Mouse (Mus musculus) kidney, adult 2 months (tissue): ENCODE data around the gene Lrrc8c. TPM values are rescaled to one million over a fixed set of nuclear protein-coding genes. Genes with fewer than 3 reads are reported as not detected.
A peak's percentile ranks its signal among the peaks of the same experiment; 100 is the strongest.

Experiments
- DNase-seq: peaks from one replicate; pipeline ENCODE4 v3.0.0; 2021
- H3K27ac ChIP-seq: fragments of 200-500 bp; 2 replicates; pipeline ENCODE4 v1.5.1; 2012; ENCODE audit warnings: low read depth, low read length, control low read depth, inconsistent platforms; ENCODE audit not compliant: insufficient read depth
- H3K27me3 ChIP-seq: fragments of 200-500 bp; replicated peaks from 2 replicates; pipeline ENCODE4 v1.6.1; 2012; ENCODE audit warnings: mild to moderate bottlenecking, moderate library complexity, low read length, inconsistent platforms; ENCODE audit not compliant: control insufficient read depth, insufficient read depth
- H3K36me3 ChIP-seq: fragments of 200-500 bp; 2 replicates; pipeline ENCODE4 v1.6.1; 2012; ENCODE audit warnings: mild to moderate bottlenecking, moderate library complexity, low read length, inconsistent platforms; ENCODE audit not compliant: control insufficient read depth, insufficient read depth
- H3K4me1 ChIP-seq: fragments of 200-500 bp; 2 replicates; pipeline ENCODE4 v1.6.1; 2011; ENCODE audit warnings: low read length; ENCODE audit not compliant: control insufficient read depth, insufficient read depth
- H3K4me3 ChIP-seq: fragments of 200-500 bp; 2 replicates; pipeline ENCODE4 v1.5.1; 2011; ENCODE audit warnings: mild to moderate bottlenecking, low read depth, low read length, control low read depth; ENCODE audit not compliant: insufficient read depth
- CTCF ChIP-seq: fragments of 200-500 bp; conservative IDR thresholded peaks from 2 replicates; pipeline ENCODE4 v1.5.1; 2011; ENCODE audit warnings: low read depth, mild to moderate bottlenecking, control low read depth, low read length, moderate library complexity, mixed read lengths; ENCODE audit not compliant: insufficient read depth, insufficient read length
- POLR2A ChIP-seq: fragments of 200-500 bp; IDR thresholded peaks from one replicate; pipeline ENCODE4 v1.6.1; 2011; ENCODE audit warnings: low read depth, low read length, control low read depth
- WGBS: fragments of 180-500 bp; shearing (Covaris S2); methylation state at CpG from one replicate; pipeline ENCODE4 v1.1.7; 2018; 5-methylcytosine and 5-hydroxymethylcytosine counted together
- polyA plus RNA-seq: library from polyadenylated mRNA; depleted of rRNA; stranded (reverse); fragments of >200 nt; gene quantifications from 2 replicates; pipeline ENCODE4 v1.2.3, GENCODE M21; 2012

Lrrc8c gene
- polyA plus RNA-seq, 1 experiment: 13.6 TPM

GRCm38 (mm10) chr5:105484891-105485290, 34.3 kb upstream of the Lrrc8c start:
- Histone ChIP-seq H3K27me3 (no peaks in the 10 kb centered on the region), H3K36me3 (no peaks in the 10 kb centered on the region), H3K27ac (no peak overlapping the region), H3K4me3 (no peak overlapping the region), H3K4me1 (no peaks in the 10 kb centered on the region)
- WGBS: 94% methylated on average over 14 of the region's 14 CpGs
- no peak for DNase-seq
- TF ChIP-seq POLR2A (no peak), CTCF (no peak)

DNA sequence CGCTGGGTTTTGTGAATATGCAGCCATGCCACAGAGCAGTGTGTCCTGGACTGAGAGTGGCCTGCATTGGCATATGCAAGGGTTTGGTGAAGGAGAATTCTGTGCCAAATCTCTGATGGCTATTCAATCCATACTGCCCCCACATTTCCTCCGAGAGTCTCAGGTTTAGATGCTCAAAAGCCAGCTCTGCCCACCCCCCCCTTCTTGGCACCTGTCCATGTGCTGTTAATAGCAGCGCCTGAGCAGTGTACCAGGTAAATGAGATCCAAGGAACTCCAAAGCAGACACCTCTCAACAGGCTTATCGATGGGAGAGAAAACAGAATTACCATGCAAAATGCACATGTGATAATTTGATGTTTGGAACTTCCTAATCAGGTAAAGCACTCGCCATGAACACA, 29.0 kb upstream of the Lrrc8c start:
- no peak overlapping the region for H3K4me3 ChIP-seq
- no peak overlapping the region for H3K27ac ChIP-seq
- DNase-seq: no peak
- WGBS: 85% methylated on average over 5 of the region's 5 CpGs
- no peak for TF ChIP-seq POLR2A
- no peak for TF ChIP-seq CTCF
- peaks cover under 1% of the 10 kb centered on the region; the same call in 1 of the 2 replicates for H3K4me1 ChIP-seq
- H3K36me3 ChIP-seq: no peaks in the 10 kb centered on the region
- no peaks in the 10 kb centered on the region for H3K27me3 ChIP-seq

DNA sequence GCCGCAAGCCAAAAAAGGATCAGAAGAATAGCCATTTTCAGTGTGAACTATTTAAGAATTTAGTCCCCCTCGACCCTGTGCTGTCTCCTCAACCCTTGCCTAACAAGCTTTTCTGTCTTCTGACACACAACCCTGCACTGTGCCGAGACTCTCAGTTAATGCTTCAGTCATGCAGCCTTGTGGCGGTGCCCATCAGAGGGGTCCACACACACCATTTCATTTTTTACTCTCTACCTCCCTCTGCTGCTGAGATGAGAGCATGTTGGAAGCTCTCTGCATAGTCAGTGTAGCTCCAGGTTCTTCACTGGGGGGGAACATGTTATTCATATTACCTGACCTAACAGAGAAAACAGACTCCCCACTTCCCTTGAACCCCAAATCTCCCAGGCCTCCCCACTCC, 27.8 kb upstream of the Lrrc8c start:
- no peaks in the 10 kb centered on the region for H3K27me3 ChIP-seq
- no peak overlapping the region for H3K27ac ChIP-seq
- no peaks in the 10 kb centered on the region for H3K36me3 ChIP-seq
- H3K4me1 ChIP-seq: peaks cover 6% of the 10 kb centered on the region; the same call in 1 of the 2 replicates
- no peak for DNase-seq
- TF ChIP-seq POLR2A (no peak), CTCF (0 out of 2 replicates have a peak, but pooled peaks have one; percentile 17)
- 73% methylated on average over 4 of the region's 4 CpGs for WGBS
- H3K4me3 ChIP-seq: no peak overlapping the region

DNA sequence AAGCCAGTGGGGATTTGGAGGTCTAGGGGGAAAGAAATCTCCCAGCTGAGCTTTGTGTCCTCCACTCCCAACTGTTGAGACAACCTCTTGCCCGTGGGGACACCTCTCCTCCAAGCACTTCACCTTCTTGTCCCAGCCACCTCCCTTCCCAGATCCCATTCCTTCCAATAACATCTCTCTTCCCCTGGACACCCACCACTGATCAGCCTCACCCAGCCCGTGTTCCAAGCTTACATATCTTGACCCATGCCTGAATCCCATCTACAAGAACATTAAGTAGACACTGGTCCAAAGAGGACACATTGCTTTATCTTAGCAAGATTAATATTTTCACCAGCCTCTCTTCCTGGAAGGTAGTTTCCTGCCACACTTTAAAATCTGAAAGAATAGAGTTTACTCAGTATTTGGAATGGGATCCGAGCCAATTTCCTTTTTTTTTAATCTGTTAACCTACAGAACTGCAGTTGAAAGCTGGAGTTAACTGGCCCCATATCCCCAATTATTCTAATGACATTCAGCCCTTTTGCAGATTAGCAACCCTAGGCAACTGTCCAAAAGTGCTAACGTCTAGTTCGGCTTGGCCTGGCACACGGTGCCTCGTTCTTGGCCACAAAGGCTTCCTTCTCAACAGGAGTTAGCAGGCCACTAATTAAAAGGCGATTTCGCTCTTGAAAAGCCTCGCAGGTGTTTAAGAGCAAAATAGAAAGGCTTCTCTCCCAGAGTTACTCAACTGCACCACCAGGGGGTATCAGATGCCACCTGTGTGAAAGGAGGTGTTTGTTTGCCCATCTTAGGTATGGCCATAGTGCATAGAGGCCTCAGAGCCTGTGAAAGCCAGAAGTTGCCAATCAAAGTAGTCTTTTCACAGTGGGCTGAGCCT, 26.6 kb upstream of the Lrrc8c start:
- H3K27ac ChIP-seq: no peak overlapping the region
- 38% methylated on average over 10 of the region's 10 CpGs for WGBS
- H3K27me3 ChIP-seq: no peaks in the 10 kb centered on the region
- peak; percentile 69 for DNase-seq
- H3K4me3 ChIP-seq: no peak overlapping the region
- peaks cover 6% of the 10 kb centered on the region; the same call in 1 of the 2 replicates for H3K4me1 ChIP-seq
- TF ChIP-seq POLR2A (no peak), CTCF (peak; percentile 41; the same call in 1 of the 2 replicates)
- H3K36me3 ChIP-seq: no peaks in the 10 kb centered on the region

GRCm38 (mm10) chr5:105493377-105493776, 25.8 kb upstream of the Lrrc8c start:
- WGBS: 94% methylated on average over 7 of the region's 7 CpGs
- no peak overlapping the region for H3K4me3 ChIP-seq
- H3K27me3 ChIP-seq: no peaks in the 10 kb centered on the region
- TF ChIP-seq POLR2A: no peak
- no peak for TF ChIP-seq CTCF
- no peak overlapping the region for H3K27ac ChIP-seq
- peaks cover 6% of the 10 kb centered on the region; the same call in 1 of the 2 replicates for H3K4me1 ChIP-seq
- no peaks in the 10 kb centered on the region for H3K36me3 ChIP-seq
- no peak for DNase-seq

- TF ChIP-seq CTCF (no peak), POLR2A (no peak)
- no peak overlapping the region for H3K4me3 ChIP-seq
- H3K36me3 ChIP-seq: no peaks in the 10 kb centered on the region
- no peaks in the 10 kb centered on the region for H3K27me3 ChIP-seq
- H3K27ac ChIP-seq: no peak overlapping the region
- H3K4me1 ChIP-seq: peaks cover 6% of the 10 kb centered on the region; the same call in 1 of the 2 replicates
- WGBS: 67% methylated on average over 10 of the region's 10 CpGs
- no peak for DNase-seq
These were observed 24.8 kb upstream of the Lrrc8c start for GRCm38 (mm10) chr5:105494246-105494917.
